Mouse (Mus musculus): Measurements from ENCODE around the gene Tnfrsf8.

GRCm38 (mm10) chr4:145264761-145265160 lies 50.2 kb downstream of the Tnfrsf8 start:
- no peak for TF ChIP-seq POLR2A (IDR thresholded peaks at IDR 0.05; ENCODE audit: control insufficient read depth, low read depth, low read length)
- TF ChIP-seq CTCF (IDR thresholded peaks at IDR 0.05; ENCODE audit: control insufficient read depth, insufficient read depth, insufficient replicate concordance, low read depth, low read length), result no peak
